Mouse (Mus musculus): ENCODE data around the gene Abhd17a. TPM values are rescaled to one million over a fixed set of nuclear protein-coding genes. Genes with fewer than 3 reads are reported as not detected.

Gene Abhd17a
- polyA plus RNA-seq, 1 experiment from 2014 or later, result 102 TPM

DNA sequence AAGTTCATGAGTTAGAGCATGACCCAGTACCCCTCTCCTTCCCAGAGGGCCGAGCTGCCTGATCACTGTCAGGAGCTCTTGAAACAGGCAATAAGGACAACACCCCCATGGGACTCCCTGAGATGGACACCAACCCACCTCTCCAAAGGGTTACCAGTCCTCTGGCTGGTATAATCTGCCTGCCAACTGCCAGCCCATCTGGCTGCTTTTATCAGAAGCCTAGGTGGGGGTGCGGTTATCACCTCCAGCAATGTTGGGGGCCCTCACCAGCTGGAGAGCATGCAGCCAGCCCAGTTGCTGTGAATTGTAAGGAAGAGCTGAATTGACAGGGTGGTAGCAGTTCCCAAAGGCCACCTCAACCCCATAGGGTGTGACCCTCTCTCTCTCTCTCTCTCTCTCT, 17.7 kb downstream of the Abhd17a start:
- no peak for ATAC-seq (ENCODE audit: insufficient read depth, low FRiP score, low read depth)
- Histone ChIP-seq H3K9ac (no peak overlapping the region), H3K4me2 (no peak overlapping the region), H3K27ac (no peak overlapping the region), H3K4me3 (replicated peaks) (no peak overlapping the region), H3K9me3 (no peaks in the 10 kb centered on the region), H3K4me1 (peaks cover 59% of the 10 kb centered on the region), H3K36me3 (peaks cover 14% of the 10 kb centered on the region), H3K27me3 (replicated peaks) (no peaks in the 10 kb centered on the region)
- WGBS, result 78% methylated on average over 2 of the region's 2 CpGs

DNA sequence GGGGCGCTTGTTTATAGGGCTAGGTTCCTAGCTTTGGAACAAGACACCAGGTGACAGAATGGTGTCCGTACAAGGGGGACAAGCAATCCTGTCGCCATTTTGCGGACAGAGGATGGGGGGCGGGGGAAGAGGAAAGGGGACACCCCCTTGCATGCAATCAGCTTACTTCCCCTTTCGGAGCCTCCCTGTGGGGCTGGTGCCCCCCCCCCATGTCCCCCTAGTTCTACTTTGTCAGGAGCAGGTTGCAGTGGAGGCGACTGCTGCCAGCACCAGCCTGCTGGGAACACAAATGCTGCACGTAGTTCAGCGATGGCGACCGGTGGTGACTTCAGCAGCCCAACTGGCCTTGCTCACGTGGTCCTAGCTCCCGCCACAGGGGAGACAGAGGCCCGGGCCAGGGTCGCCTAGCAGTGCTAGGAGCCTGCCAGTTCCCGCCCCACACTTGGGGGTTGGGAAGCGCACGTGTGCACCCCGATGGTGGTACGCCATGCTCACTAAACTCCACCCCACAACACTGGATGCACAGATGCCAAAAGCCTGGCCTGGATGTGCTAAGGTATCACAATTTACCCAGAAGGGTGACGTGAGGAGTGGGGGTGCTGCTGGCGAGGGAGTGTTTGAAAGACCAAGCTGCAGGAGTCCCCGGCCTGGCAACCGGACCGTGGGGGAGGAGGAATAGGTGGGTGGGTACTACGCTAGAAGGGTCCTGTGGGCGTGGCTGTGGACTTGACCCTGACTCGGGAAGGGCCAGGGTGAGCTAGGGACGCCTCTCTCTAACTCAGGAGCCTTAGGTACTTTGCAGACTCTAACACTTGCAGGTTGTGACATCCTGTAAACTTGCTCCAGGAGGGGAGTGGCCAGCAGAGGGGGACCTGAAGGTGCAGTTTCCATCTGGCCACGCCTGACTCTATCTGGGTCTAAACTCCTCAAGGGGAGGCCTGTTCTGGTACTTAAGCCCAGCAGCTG, 19.0 kb downstream of the Abhd17a start:
- ATAC-seq (ENCODE audit: insufficient read depth, low FRiP score, low read depth), result peak; percentile 24
- Histone ChIP-seq H3K9me3 (no peaks in the 10 kb centered on the region), H3K9ac (peak overlapping the region; percentile 7; the same call in 1 of the 2 replicates), H3K4me2 (peak overlapping the region; percentile 49), H3K27ac (peak overlapping the region; percentile 59; the same call in 1 of the 2 replicates), H3K4me3 (replicated peaks) (peak overlapping the region; percentile 19), H3K27me3 (replicated peaks) (no peaks in the 10 kb centered on the region), H3K4me1 (peaks cover 64% of the 10 kb centered on the region), H3K36me3 (peaks cover 15% of the 10 kb centered on the region)
- WGBS, result 21% methylated on average over 30 of the region's 30 CpGs

- peak overlapping the region; percentile 16; the same call in 1 of the 2 replicates for H3K4me3 ChIP-seq (replicated peaks)
Observed at GRCm38 (mm10) chr10:80570419-80570818, 19.7 kb downstream of the Abhd17a start.

GRCm38 (mm10) chr10:80569664-80570066, 20.5 kb downstream of the Abhd17a start:
- Histone ChIP-seq H3K9ac (no peak overlapping the region), H3K4me2 (peak overlapping the region; percentile 49), H3K4me3 (replicated peaks) (peak overlapping the region; percentile 16; the same call in 1 of the 2 replicates), H3K27me3 (replicated peaks) (no peaks in the 10 kb centered on the region), H3K36me3 (peaks cover 15% of the 10 kb centered on the region), H3K27ac (0 out of 2 replicates have a peak overlapping the region, but pooled peaks have one; percentile 2), H3K9me3 (no peaks in the 10 kb centered on the region), H3K4me1 (peaks cover 51% of the 10 kb centered on the region)
- ATAC-seq (ENCODE audit: insufficient read depth, low FRiP score, low read depth), result peak; percentile 70
- WGBS, result 34% methylated on average over 10 of the region's 10 CpGs

More at GRCm38 (mm10) chr10:80570419-80570818, 19.7 kb downstream of the Abhd17a start:
- Histone ChIP-seq H3K4me2 (peak overlapping the region; percentile 49), H3K36me3 (peaks cover 15% of the 10 kb centered on the region), H3K9me3 (no peaks in the 10 kb centered on the region), H3K9ac (no peak overlapping the region), H3K27ac (peak overlapping the region; percentile 2; the same call in 1 of the 2 replicates), H3K27me3 (replicated peaks) (no peaks in the 10 kb centered on the region), H3K4me1 (peaks cover 57% of the 10 kb centered on the region)
- 79% methylated on average over 10 of the region's 10 CpGs for WGBS
- no peak for ATAC-seq (ENCODE audit: insufficient read depth, low FRiP score, low read depth)

GRCm38 (mm10) chr10:80568876-80569275, 21.3 kb downstream of the Abhd17a start:
- Histone ChIP-seq H3K4me2 (no peak overlapping the region), H3K9ac (no peak overlapping the region), H3K27me3 (replicated peaks) (no peaks in the 10 kb centered on the region), H3K27ac (no peak overlapping the region), H3K36me3 (peaks cover 15% of the 10 kb centered on the region), H3K4me1 (peaks cover 46% of the 10 kb centered on the region), H3K4me3 (replicated peaks) (no peak overlapping the region), H3K9me3 (no peaks in the 10 kb centered on the region)
- ATAC-seq (ENCODE audit: insufficient read depth, low FRiP score, low read depth), result no peak
- WGBS, result 93% methylated on average over 29 of the region's 29 CpGs

- 0 out of 2 replicates have a peak, but pooled peaks have one; percentile 21 for ATAC-seq (ENCODE audit: insufficient read depth, low FRiP score, low read depth)
Observed at GRCm38 (mm10) chr10:80566375-80567092, 23.6 kb downstream of the Abhd17a start.

GRCm38 (mm10) chr10:80561116-80561944, 28.8 kb downstream of the Abhd17a start, which contains the start of gene Rexo1:
TSS of gene Rexo1 (minus strand) at chr10:80561560.
- under 1% methylated on average over 72 of the region's 72 CpGs for WGBS
- no peaks in the 10 kb centered on the region for H3K9me3 ChIP-seq
- H3K27me3 ChIP-seq (replicated peaks), result no peaks in the 10 kb centered on the region
- peak within 1 kb of the TSS; percentile 99 for H3K9ac ChIP-seq
- peak within 1 kb of the TSS; percentile 94 for H3K27ac ChIP-seq
- ATAC-seq (ENCODE audit: insufficient read depth, low FRiP score, low read depth), result peak; percentile 81
- peak within 1 kb of the TSS; percentile 76 for H3K4me2 ChIP-seq
- no peaks in the 10 kb centered on the region for H3K36me3 ChIP-seq
- H3K4me1 ChIP-seq, result peaks cover 38% of the 10 kb centered on the region
- peak within 1 kb of the TSS; percentile 87 for H3K4me3 ChIP-seq (replicated peaks)

More at GRCm38 (mm10) chr10:80566375-80567092, 23.6 kb downstream of the Abhd17a start:
- Histone ChIP-seq H3K27me3 (replicated peaks) (no peaks in the 10 kb centered on the region), H3K36me3 (peaks cover 15% of the 10 kb centered on the region), H3K9me3 (no peaks in the 10 kb centered on the region), H3K9ac (no peak overlapping the region), H3K4me1 (peaks cover 39% of the 10 kb centered on the region), H3K4me2 (no peak overlapping the region), H3K27ac (no peak overlapping the region), H3K4me3 (replicated peaks) (no peak overlapping the region)
- 27% methylated on average over 17 of the region's 17 CpGs for WGBS

- under 1% methylated on average over 13 of the region's 13 CpGs for WGBS
- no peak for ATAC-seq (ENCODE audit: insufficient read depth, low FRiP score, low read depth)
- Histone ChIP-seq H3K9me3 (no peaks in the 10 kb centered on the region), H3K4me2 (peak overlapping the region; percentile 76), H3K27me3 (replicated peaks) (no peaks in the 10 kb centered on the region), H3K27ac (0 out of 2 replicates have a peak overlapping the region, but pooled peaks have one; percentile 94), H3K4me3 (replicated peaks) (peak overlapping the region; percentile 87), H3K4me1 (peaks cover 38% of the 10 kb centered on the region), H3K9ac (peak overlapping the region; percentile 99), H3K36me3 (no peaks in the 10 kb centered on the region)
Observed at GRCm38 (mm10) chr10:80560621-80561020, 29.5 kb downstream of the Abhd17a start.

GRCm38 (mm10) chr10:80559431-80559830, 30.7 kb downstream of the Abhd17a start:
- H3K9me3 ChIP-seq, result no peaks in the 10 kb centered on the region
- no peak for ATAC-seq (ENCODE audit: insufficient read depth, low FRiP score, low read depth)
- 85% methylated on average over 7 of the region's 7 CpGs for WGBS

DNA sequence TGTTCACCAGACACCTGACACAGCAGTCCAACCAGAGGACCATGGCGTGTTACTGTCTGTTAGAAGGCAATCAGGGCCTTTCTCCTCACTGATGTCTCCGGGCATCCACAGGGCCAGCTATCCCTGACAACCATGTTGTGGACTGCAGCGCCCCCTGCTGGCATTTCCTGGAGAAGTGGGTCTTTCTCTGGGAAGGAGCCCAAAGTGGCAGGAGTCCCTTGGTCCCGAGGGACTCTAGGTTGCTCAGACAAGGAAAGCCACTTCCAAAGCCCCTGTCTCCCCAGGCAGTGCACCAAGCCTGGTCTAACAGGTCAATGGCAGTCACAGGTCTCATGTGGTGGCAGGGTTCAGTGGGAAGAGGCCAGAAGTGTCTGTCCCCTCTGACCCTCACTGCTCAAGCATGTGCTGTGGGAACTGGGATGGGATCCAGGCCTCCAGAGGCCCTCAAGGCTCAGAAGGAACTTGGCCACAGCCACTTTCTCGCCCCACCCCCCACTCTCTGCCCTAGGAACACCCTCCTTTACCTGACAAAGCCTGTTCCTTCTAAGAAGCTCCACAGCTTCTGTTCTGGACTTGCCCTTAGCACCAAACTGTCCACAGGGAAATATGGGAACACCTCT, 32.7 kb downstream of the Abhd17a start:
- ATAC-seq (ENCODE audit: insufficient read depth, low FRiP score, low read depth), result no peak
- WGBS, result 32% methylated on average over 5 of the region's 5 CpGs
- Histone ChIP-seq H3K4me3 (replicated peaks) (no peak overlapping the region), H3K27ac (no peak overlapping the region), H3K4me2 (peak overlapping the region; percentile 16), H3K9me3 (no peaks in the 10 kb centered on the region), H3K36me3 (no peaks in the 10 kb centered on the region), H3K27me3 (replicated peaks) (no peaks in the 10 kb centered on the region), H3K4me1 (peaks cover 35% of the 10 kb centered on the region), H3K9ac (no peak overlapping the region)

More at GRCm38 (mm10) chr10:80559431-80559830, 30.7 kb downstream of the Abhd17a start:
- Histone ChIP-seq H3K4me3 (replicated peaks) (no peak overlapping the region), H3K9ac (no peak overlapping the region), H3K27me3 (replicated peaks) (no peaks in the 10 kb centered on the region), H3K36me3 (no peaks in the 10 kb centered on the region), H3K27ac (no peak overlapping the region), H3K4me2 (peak overlapping the region; percentile 25), H3K4me1 (peaks cover 37% of the 10 kb centered on the region)

All from stomach, embryonic 15.5 days (tissue).